Mouse (Mus musculus) ES-E14 (cell line): ENCODE measurements around the gene Olfr551. TPM values are rescaled to one million over a fixed set of nuclear protein-coding genes. Genes with fewer than 3 reads are reported as not detected.
"Not testable (repeated sequence)": the region's sequence is repeated elsewhere in the genome, so short reads cannot be mapped to it uniquely, and the experiment has no call there.

Source experiments
- DNase-seq: peaks from one replicate; pipeline ENCODE4 v3.0.0-alpha.2; 2013; ENCODE audit warnings: low read depth, low spot score
- H3K27ac ChIP-seq: 2 replicates; pipeline ENCODE4 v1.5.1; 2012; ENCODE audit warnings: low read depth, mild to moderate bottlenecking, low read length, moderate library complexity, mixed read lengths; ENCODE audit not compliant: poor library complexity, insufficient read depth, severe bottlenecking
- H3K36me3 ChIP-seq: 2 replicates; pipeline ENCODE4 v1.6.1; 2012; ENCODE audit warnings: mild to moderate bottlenecking, low read length, moderate library complexity, mixed read lengths; ENCODE audit not compliant: control insufficient read depth, poor library complexity, insufficient read depth, severe bottlenecking
- H3K4me1 ChIP-seq, 2 experiments: fragments of 150-350 bp in 1 of 2; sonication (generic) in 1 of 2; 2 replicates each; pipeline ENCODE4 v1.6.1; 2012; ENCODE audit warnings: low read length in 2 of 2, mild to moderate bottlenecking in 1 of 2, mixed read lengths in 1 of 2; ENCODE audit not compliant: control insufficient read depth in 2 of 2, insufficient read depth in 2 of 2, poor library complexity in 1 of 2
- H3K4me3 ChIP-seq, 2 experiments: fragments of 150-350 bp in 1 of 2; sonication (generic) in 1 of 2; 2 replicates each; pipeline ENCODE4 v1.5.1; 2012; ENCODE audit warnings: low read length in 2 of 2, low read depth in 1 of 2, mild to moderate bottlenecking in 1 of 2, mixed read lengths in 1 of 2; ENCODE audit not compliant: insufficient read depth in 1 of 2, poor library complexity in 1 of 2, severe bottlenecking in 1 of 2
- H3K9ac ChIP-seq: 2 replicates; pipeline ENCODE4 v1.6.1; 2012; ENCODE audit warnings: low read depth, mild to moderate bottlenecking, low read length, mixed read lengths; ENCODE audit not compliant: poor library complexity, insufficient read depth, severe bottlenecking
- H3K9me3 ChIP-seq: fragments of 150-350 bp; sonication (generic); 2 replicates; pipeline ENCODE4 v1.6.1; 2012; ENCODE audit warnings: low read depth, mild to moderate bottlenecking, low read length; ENCODE audit not compliant: control insufficient read depth, insufficient read depth
- CHD2 ChIP-seq: IDR thresholded peaks from 2 replicates; pipeline ENCODE4 v1.6.1; 2014; ENCODE audit warnings: mild to moderate bottlenecking, low read depth, low read length, inconsistent platforms
- HCFC1 ChIP-seq: IDR thresholded peaks from 2 replicates; pipeline ENCODE4 v1.6.1; 2012; ENCODE audit warnings: low read length, inconsistent platforms, borderline replicate concordance; ENCODE audit not compliant: insufficient read depth
- MAFK ChIP-seq: IDR thresholded peaks from 2 replicates; pipeline ENCODE4 v1.6.1; 2014; ENCODE audit warnings: mild to moderate bottlenecking, low read depth, low read length, inconsistent platforms; ENCODE audit not compliant: insufficient read depth
- ZC3H11A ChIP-seq: IDR thresholded peaks from 2 replicates; pipeline ENCODE4 v1.6.1; 2012; ENCODE audit warnings: low read depth, mild to moderate bottlenecking, inconsistent platforms, low read length, borderline replicate concordance
- ZNF384 ChIP-seq: IDR thresholded peaks from 2 replicates; pipeline ENCODE4 v1.6.1; 2012; ENCODE audit warnings: low read depth, low read length, inconsistent platforms
- in situ Hi-C, 2 experiments: fragments of 600-800 bp; cut with MboI; formaldehyde crosslinking; loops; one replicate each; pipeline ENCODE4 v1.15.1; 2025; ENCODE audit warnings: low sequenced_read_pairs in 2 of 2, inconsistent platforms in 1 of 2; ENCODE audit not compliant: unreplicated experiment in 2 of 2
- total RNA-seq: library from RNA; depleted of rRNA; stranded (reverse); fragments of 300-350 nt; gene quantifications from 2 replicates; pipeline ENCODE4 v1.2.3, GENCODE M21; 2012; rRNA removed

Gene Olfr551
- not detected in 2 replicates for total RNA-seq

GRCm38 (mm10) chr7:102591786-102592185 is at the start of gene Olfr551:
TSS of gene Olfr551 (minus strand) at chr7:102591886.
- H3K4me3 ChIP-seq = no peak within 1 kb of the TSS
- H3K4me1 ChIP-seq = no peaks in the 10 kb centered on the region
- in situ Hi-C loops = no loop called here
- H3K9ac ChIP-seq = no peak within 1 kb of the TSS
- DNase-seq = no peak
- no peaks in the 10 kb centered on the region for H3K36me3 ChIP-seq
- TF ChIP-seq MAFK = no peak
- TF ChIP-seq ZNF384 = no peak
- TF ChIP-seq ZC3H11A = no peak
- TF ChIP-seq HCFC1 = no peak
- no peak for TF ChIP-seq CHD2
- H3K27ac ChIP-seq = no peak within 1 kb of the TSS
- no peaks in the 10 kb centered on the region for H3K9me3 ChIP-seq

GRCm38 (mm10) chr7:102638132-102638531 is 46.4 kb upstream of the Olfr551 start, which contains the start of gene Olfr554:
TSS of gene Olfr554 (plus strand) at chr7:102638432.
- H3K9ac ChIP-seq = no peak within 1 kb of the TSS
- H3K36me3 ChIP-seq = no peaks in the 10 kb centered on the region
- no peak for DNase-seq
- H3K4me1 ChIP-seq = no peaks in the 10 kb centered on the region
- H3K9me3 ChIP-seq = no peaks in the 10 kb centered on the region
- H3K27ac ChIP-seq = no peak within 1 kb of the TSS
- no peak for TF ChIP-seq HCFC1
- TF ChIP-seq ZNF384 = no peak
- TF ChIP-seq ZC3H11A = no peak
- TF ChIP-seq CHD2 = no peak
- TF ChIP-seq MAFK = no peak
- H3K4me3 ChIP-seq = no peak within 1 kb of the TSS
- in situ Hi-C loops = no loop called here

GRCm38 (mm10) chr7:102636665-102637064 is 45.0 kb upstream of the Olfr551 start:
- DNase-seq = peak; percentile 21
- Histone ChIP-seq H3K4me3 (no peak overlapping the region), H3K9me3 (no peaks in the 10 kb centered on the region), H3K9ac (no peak overlapping the region), H3K27ac (no peak overlapping the region), H3K4me1 (no peaks in the 10 kb centered on the region), H3K36me3 (no peaks in the 10 kb centered on the region)
- in situ Hi-C loops = no loop called here
- TF ChIP-seq ZC3H11A = no peak
- no peak for TF ChIP-seq CHD2
- TF ChIP-seq ZNF384 = no peak
- TF ChIP-seq HCFC1 = no peak
- TF ChIP-seq MAFK = no peak

- H3K4me1 ChIP-seq, H3K27ac ChIP-seq, H3K36me3 ChIP-seq, H3K9me3 ChIP-seq, in situ Hi-C loops: not testable (repeated sequence)
- H3K9ac ChIP-seq = peak overlapping the region; percentile 70
- H3K4me3 ChIP-seq = peak overlapping the region; percentile 50 to 53
- peak; percentile 24 for DNase-seq
Observed at GRCm38 (mm10) chr7:102620368-102620767, 28.7 kb upstream of the Olfr551 start.

GRCm38 (mm10) chr7:102619608-102620007 is 27.9 kb upstream of the Olfr551 start:
- DNase-seq = no peak
- Histone ChIP-seq H3K36me3 (no peaks in the 10 kb centered on the region), H3K27ac (no peak overlapping the region), H3K4me1 (no peaks in the 10 kb centered on the region), H3K9ac (no peak overlapping the region), H3K9me3 (no peaks in the 10 kb centered on the region), H3K4me3 (no peak overlapping the region)
- in situ Hi-C loops = no loop called here
- TF ChIP-seq ZNF384 = no peak
- no peak for TF ChIP-seq CHD2
- TF ChIP-seq ZC3H11A = no peak
- TF ChIP-seq MAFK = no peak
- no peak for TF ChIP-seq HCFC1
